Mouse (Mus musculus) gastrocnemius, adult 18-20 months (tissue): Measurements from ENCODE around the gene Gli1. TPM values are rescaled to one million over a fixed set of nuclear protein-coding genes. Genes with fewer than 3 reads are reported as not detected.

Experiments
- DNase-seq: peaks from one replicate; pipeline ENCODE4 v3.0.0; 2021; ENCODE audit warnings: low spot score
- long read RNA-seq, 2 experiments: library from polyadenylated mRNA; stranded (forward); transcript quantifications; one replicate each; pipeline ENCODE4 v2.0.0; 2021
- total RNA-seq, 2 experiments: library from RNA; stranded (reverse); gene quantifications; 2 replicates each; pipeline ENCODE4 v1.2.3; 2021

Gli1 gene
- under 1 TPM; 0.41 to 0.74 TPM for total RNA-seq
- long read RNA-seq, experiment 1, result 0 reads
- long read RNA-seq, experiment 2, result 0 reads

- DNase-seq, result peak; percentile 91
These were observed at the start of gene Gli1 for GRCm38 (mm10) chr10:127341891-127342639. TSS of gene Gli1 (minus strand) at chr10:127341974.

- DNase-seq, result no peak
These were observed 40.0 kb upstream of the Gli1 start for GRCm38 (mm10) chr10:127381743-127382134.

- DNase-seq, result peak; percentile 55
These were observed 39.3 kb upstream of the Gli1 start for GRCm38 (mm10) chr10:127380767-127381742.

GRCm38 (mm10) chr10:127380251-127380691 is 38.5 kb upstream of the Gli1 start, which contains the start of gene R3hdm2:
TSS of gene R3hdm2 (plus strand) at chr10:127380327.
- peak; percentile 90 for DNase-seq

- DNase-seq, result no peak
These were observed 37.9 kb upstream of the Gli1 start for GRCm38 (mm10) chr10:127379654-127380053.

- no peak for DNase-seq
These were observed 35.9 kb upstream of the Gli1 start for GRCm38 (mm10) chr10:127377700-127378099.

- no peak for DNase-seq
These were observed 29.2 kb upstream of the Gli1 start for GRCm38 (mm10) chr10:127371023-127371422.

GRCm38 (mm10) chr10:127369834-127370820 is 28.4 kb upstream of the Gli1 start, which contains the start of gene Inhbc:
TSS of gene Inhbc (minus strand) at chr10:127370431.
- no peak for DNase-seq

GRCm38 (mm10) chr10:127368273-127368672 is 26.5 kb upstream of the Gli1 start:
- DNase-seq, result no peak

GRCm38 (mm10) chr10:127367116-127367515 is 25.3 kb upstream of the Gli1 start:
- DNase-seq, result no peak

GRCm38 (mm10) chr10:127360714-127361113 is 18.9 kb upstream of the Gli1 start:
- no peak for DNase-seq

GRCm38 (mm10) chr10:127355336-127355735 is 13.6 kb upstream of the Gli1 start:
- DNase-seq, result no peak

- DNase-seq, result peak; percentile 59
These were observed 12.4 kb upstream of the Gli1 start, which contains the start of gene Inhbe for GRCm38 (mm10) chr10:127353909-127354895. TSS of gene Inhbe (minus strand) at chr10:127354411.

GRCm38 (mm10) chr10:127352766-127353165 is 11.0 kb upstream of the Gli1 start:
- no peak for DNase-seq

- DNase-seq, result no peak
These were observed 10.4 kb upstream of the Gli1 start for GRCm38 (mm10) chr10:127352187-127352586.

- no peak for DNase-seq
These were observed 9.9 kb upstream of the Gli1 start for GRCm38 (mm10) chr10:127351719-127352118.

GRCm38 (mm10) chr10:127351285-127351595 is 9.5 kb upstream of the Gli1 start:
- no peak for DNase-seq

GRCm38 (mm10) chr10:127350594-127351284 is 9.0 kb upstream of the Gli1 start:
- peak; percentile 57 for DNase-seq

- DNase-seq, result no peak
These were observed 8.0 kb upstream of the Gli1 start for GRCm38 (mm10) chr10:127349810-127350209.
